Mouse (Mus musculus): Measurements from ENCODE around the gene Pak1. TPM values are rescaled to one million over a fixed set of nuclear protein-coding genes. Genes with fewer than 3 reads are reported as not detected.

Pak1 gene
- polyA plus RNA-seq, 1 experiment from 2014 or later, result 5.7 TPM

- WGBS, result 79% methylated on average over 11 of the region's 11 CpGs
- Histone ChIP-seq H3K4me3 (no peak overlapping the region), H3K36me3 (no peaks in the 10 kb centered on the region), H3K4me2 (no peak overlapping the region), H3K9ac (no peak overlapping the region), H3K4me1 (replicated peaks) (no peaks in the 10 kb centered on the region), H3K27me3 (replicated peaks) (no peaks in the 10 kb centered on the region), H3K9me3 (replicated peaks) (no peaks in the 10 kb centered on the region), H3K27ac (ENCODE audit: poor library complexity, severe bottlenecking) (no peak overlapping the region)
- ATAC-seq (ENCODE audit: insufficient number of reproducible peaks, low FRiP score), result no peak
These were observed 23.8 kb upstream of the Pak1 start for GRCm38 (mm10) chr7:97764591-97764990.

- H3K27me3 ChIP-seq (replicated peaks), result no peaks in the 10 kb centered on the region
- no peaks in the 10 kb centered on the region for H3K9me3 ChIP-seq (replicated peaks)
- WGBS, result 80% methylated on average over 21 of the region's 21 CpGs
- no peak overlapping the region for H3K4me3 ChIP-seq
- H3K4me2 ChIP-seq, result no peak overlapping the region
- no peak overlapping the region for H3K9ac ChIP-seq
- H3K27ac ChIP-seq (ENCODE audit: poor library complexity, severe bottlenecking), result no peak overlapping the region
- no peaks in the 10 kb centered on the region for H3K4me1 ChIP-seq (replicated peaks)
- no peaks in the 10 kb centered on the region for H3K36me3 ChIP-seq
- ATAC-seq (ENCODE audit: insufficient number of reproducible peaks, low FRiP score), result no peak
These were observed 23.0 kb upstream of the Pak1 start for GRCm38 (mm10) chr7:97765181-97765962.

GRCm38 (mm10) chr7:97765963-97766347 lies 22.4 kb upstream of the Pak1 start:
- Histone ChIP-seq H3K27ac (ENCODE audit: poor library complexity, severe bottlenecking) (no peak overlapping the region), H3K4me2 (no peak overlapping the region), H3K4me1 (replicated peaks) (no peaks in the 10 kb centered on the region), H3K4me3 (no peak overlapping the region), H3K9ac (no peak overlapping the region), H3K36me3 (no peaks in the 10 kb centered on the region), H3K9me3 (replicated peaks) (no peaks in the 10 kb centered on the region), H3K27me3 (replicated peaks) (no peaks in the 10 kb centered on the region)
- ATAC-seq (ENCODE audit: insufficient number of reproducible peaks, low FRiP score), result no peak
- 78% methylated on average over 5 of the region's 5 CpGs for WGBS

GRCm38 (mm10) chr7:97766406-97767166 lies 21.8 kb upstream of the Pak1 start:
- Histone ChIP-seq H3K4me1 (replicated peaks) (no peaks in the 10 kb centered on the region), H3K36me3 (no peaks in the 10 kb centered on the region), H3K27ac (ENCODE audit: poor library complexity, severe bottlenecking) (no peak overlapping the region), H3K4me3 (no peak overlapping the region), H3K4me2 (no peak overlapping the region), H3K9ac (no peak overlapping the region), H3K27me3 (replicated peaks) (no peaks in the 10 kb centered on the region), H3K9me3 (replicated peaks) (no peaks in the 10 kb centered on the region)
- WGBS, result 68% methylated on average over 9 of the region's 9 CpGs
- ATAC-seq (ENCODE audit: insufficient number of reproducible peaks, low FRiP score), result no peak

- ATAC-seq (ENCODE audit: insufficient number of reproducible peaks, low FRiP score), result no peak
- Histone ChIP-seq H3K4me1 (replicated peaks) (no peaks in the 10 kb centered on the region), H3K4me2 (no peak overlapping the region), H3K36me3 (no peaks in the 10 kb centered on the region), H3K9me3 (replicated peaks) (no peaks in the 10 kb centered on the region), H3K27ac (ENCODE audit: poor library complexity, severe bottlenecking) (no peak overlapping the region), H3K27me3 (replicated peaks) (no peaks in the 10 kb centered on the region), H3K4me3 (no peak overlapping the region), H3K9ac (no peak overlapping the region)
- 69% methylated on average over 8 of the region's 8 CpGs for WGBS
These were observed 20.5 kb upstream of the Pak1 start for GRCm38 (mm10) chr7:97767841-97768240.

GRCm38 (mm10) chr7:97769020-97769419 lies 19.3 kb upstream of the Pak1 start:
- 68% methylated on average over 4 of the region's 4 CpGs for WGBS
- Histone ChIP-seq H3K4me1 (replicated peaks) (no peaks in the 10 kb centered on the region), H3K4me3 (no peak overlapping the region), H3K27ac (ENCODE audit: poor library complexity, severe bottlenecking) (no peak overlapping the region), H3K27me3 (replicated peaks) (no peaks in the 10 kb centered on the region), H3K9ac (no peak overlapping the region), H3K36me3 (no peaks in the 10 kb centered on the region), H3K9me3 (replicated peaks) (no peaks in the 10 kb centered on the region), H3K4me2 (no peak overlapping the region)
- no peak for ATAC-seq (ENCODE audit: insufficient number of reproducible peaks, low FRiP score)

GRCm38 (mm10) chr7:97770841-97771620 lies 17.3 kb upstream of the Pak1 start:
- WGBS, result 74% methylated on average over 6 of the region's 6 CpGs
- no peak overlapping the region for H3K27ac ChIP-seq (ENCODE audit: poor library complexity, severe bottlenecking)
- ATAC-seq (ENCODE audit: insufficient number of reproducible peaks, low FRiP score), result no peak

GRCm38 (mm10) chr7:97775380-97775779 lies 13.0 kb upstream of the Pak1 start:
- ATAC-seq (ENCODE audit: insufficient number of reproducible peaks, low FRiP score), result no peak

More at GRCm38 (mm10) chr7:97770841-97771620, 17.3 kb upstream of the Pak1 start:
- Histone ChIP-seq H3K4me3 (no peak overlapping the region), H3K4me2 (no peak overlapping the region), H3K9ac (no peak overlapping the region), H3K4me1 (replicated peaks) (no peaks in the 10 kb centered on the region), H3K36me3 (no peaks in the 10 kb centered on the region), H3K9me3 (replicated peaks) (no peaks in the 10 kb centered on the region), H3K27me3 (replicated peaks) (no peaks in the 10 kb centered on the region)

GRCm38 (mm10) chr7:97775923-97776322 lies 12.4 kb upstream of the Pak1 start:
- ATAC-seq (ENCODE audit: insufficient number of reproducible peaks, low FRiP score), result no peak
- H3K4me2 ChIP-seq, result no peak overlapping the region
- no peaks in the 10 kb centered on the region for H3K36me3 ChIP-seq
- no peak overlapping the region for H3K9ac ChIP-seq
- no peak overlapping the region for H3K4me3 ChIP-seq
- H3K27ac ChIP-seq (ENCODE audit: poor library complexity, severe bottlenecking), result no peak overlapping the region
- 50% methylated on average over 2 of the region's 2 CpGs for WGBS
- H3K9me3 ChIP-seq (replicated peaks), result peaks cover 7% of the 10 kb centered on the region; the same call in 1 of the 2 replicates
- H3K4me1 ChIP-seq (replicated peaks), result no peaks in the 10 kb centered on the region
- H3K27me3 ChIP-seq (replicated peaks), result no peaks in the 10 kb centered on the region

More at GRCm38 (mm10) chr7:97775380-97775779, 13.0 kb upstream of the Pak1 start:
- H3K9ac ChIP-seq, result no peak overlapping the region
- no peaks in the 10 kb centered on the region for H3K27me3 ChIP-seq (replicated peaks)
- no peak overlapping the region for H3K4me3 ChIP-seq
- H3K36me3 ChIP-seq, result no peaks in the 10 kb centered on the region
- H3K9me3 ChIP-seq (replicated peaks), result peaks cover 3% of the 10 kb centered on the region; the same call in 1 of the 2 replicates
- no peak overlapping the region for H3K4me2 ChIP-seq
- H3K4me1 ChIP-seq (replicated peaks), result no peaks in the 10 kb centered on the region
- WGBS, result 38% methylated on average over 3 of the region's 3 CpGs
- no peak overlapping the region for H3K27ac ChIP-seq (ENCODE audit: poor library complexity, severe bottlenecking)

GRCm38 (mm10) chr7:97777191-97777590 lies 11.2 kb upstream of the Pak1 start:
- H3K4me3 ChIP-seq, result no peak overlapping the region
- no peaks in the 10 kb centered on the region for H3K27me3 ChIP-seq (replicated peaks)
- no peaks in the 10 kb centered on the region for H3K36me3 ChIP-seq
- 78% methylated on average over 4 of the region's 4 CpGs for WGBS
- no peak for ATAC-seq (ENCODE audit: insufficient number of reproducible peaks, low FRiP score)
- no peak overlapping the region for H3K9ac ChIP-seq
- no peak overlapping the region for H3K4me2 ChIP-seq
- no peaks in the 10 kb centered on the region for H3K4me1 ChIP-seq (replicated peaks)
- no peak overlapping the region for H3K27ac ChIP-seq (ENCODE audit: poor library complexity, severe bottlenecking)
- H3K9me3 ChIP-seq (replicated peaks), result peaks cover 7% of the 10 kb centered on the region; the same call in 1 of the 2 replicates

- Histone ChIP-seq H3K36me3 (no peaks in the 10 kb centered on the region), H3K4me1 (replicated peaks) (no peaks in the 10 kb centered on the region), H3K27ac (ENCODE audit: poor library complexity, severe bottlenecking) (no peak overlapping the region), H3K4me3 (no peak overlapping the region), H3K9me3 (replicated peaks) (peaks cover 7% of the 10 kb centered on the region; the same call in 1 of the 2 replicates), H3K4me2 (no peak overlapping the region), H3K9ac (no peak overlapping the region), H3K27me3 (replicated peaks) (peaks cover 12% of the 10 kb centered on the region; the same call in 1 of the 2 replicates)
- ATAC-seq (ENCODE audit: insufficient number of reproducible peaks, low FRiP score), result no peak
- WGBS, result 76% methylated on average over 1 of the region's 1 CpGs
These were observed 8.1 kb upstream of the Pak1 start for GRCm38 (mm10) chr7:97780222-97780621.
